Mouse (Mus musculus) spleen, adult 2 months (tissue): ENCODE results near the gene Tle4.

Experiments used
- CTCF ChIP-seq: fragments of 200-500 bp; IDR thresholded peaks from 2 replicates; pipeline ENCODE4 v1.5.1; 2011; ENCODE audit warnings: mild to moderate bottlenecking, inconsistent platforms; ENCODE audit not compliant: insufficient read depth, insufficient read length, insufficient replicate concordance; ENCODE audit errors: extremely low read depth
- POLR2A ChIP-seq: fragments of 200-500 bp; IDR thresholded peaks from 2 replicates; pipeline ENCODE4 v1.6.1; 2011; ENCODE audit warnings: low read depth, low read length, inconsistent platforms

DNA sequence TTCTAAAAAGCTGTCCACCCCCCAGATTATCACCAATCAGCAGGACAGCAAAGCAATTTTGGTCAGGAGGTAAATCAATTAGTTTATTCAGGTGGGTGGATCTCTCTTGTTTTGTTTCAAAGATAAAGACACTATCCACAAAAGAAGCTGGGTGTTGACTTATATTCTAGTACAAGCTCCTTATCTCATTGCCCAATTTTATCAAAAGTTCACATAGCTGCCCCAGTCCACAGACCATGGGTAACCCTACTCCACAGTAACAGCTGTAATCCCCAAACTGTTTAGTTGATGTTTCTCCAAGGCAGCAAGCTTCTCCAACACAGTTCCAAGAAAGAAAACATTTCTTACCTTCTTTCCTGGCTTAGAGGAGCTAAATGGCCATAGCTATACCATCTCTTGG is 21.5 kb downstream of the Tle4 start:
- TF ChIP-seq CTCF: no peak
- no peak for TF ChIP-seq POLR2A
